Mouse (Mus musculus) layer of hippocampus, adult 2 months (tissue): ENCODE measurements at regions not wholly inside any gene's neighbourhood (a gene's known extent, or its start where the extent isn't known, plus 50 kb on each side); places are given as distances from the start of the nearest gene placed in this dataset.
A peak's percentile ranks its signal among the peaks of the same experiment; 100 is the strongest.

Experiments
- DNase-seq, 2 experiments: peaks; one replicate each; pipeline ENCODE4 v3.0.0; 2022; ENCODE audit warnings: low spot score in 2 of 2
- H3K27ac ChIP-seq: fragments of 200-600 bp; 2 replicates; pipeline ENCODE4 v1.8.1; 2022
- H3K4me3 ChIP-seq: fragments of 200-600 bp; 2 replicates; pipeline ENCODE4 v1.8.1; 2022; ENCODE audit warnings: mild to moderate bottlenecking
- CTCF ChIP-seq: fragments of 200-600 bp; conservative IDR thresholded peaks from 2 replicates; pipeline ENCODE4 v1.8.1; 2022; ENCODE audit warnings: antibody characterized with exemption, mild to moderate bottlenecking, moderate library complexity

GRCm38 (mm10) chr7:129974206-129974605, 382.5 kb downstream of the Wdr11 start:
- no peak for TF ChIP-seq CTCF
- Histone ChIP-seq H3K4me3 (no peak overlapping the region), H3K27ac (no peak overlapping the region)
- DNase-seq, result no peak

GRCm38 (mm10) chr7:129974837-129975236, 383.2 kb downstream of the Wdr11 start:
- peak overlapping the region; percentile 57; the same call in 1 of the 2 replicates for H3K27ac ChIP-seq
- no peak for TF ChIP-seq CTCF
- no peak for DNase-seq
- H3K4me3 ChIP-seq, result no peak overlapping the region

- peak overlapping the region; percentile 57; the same call in 1 of the 2 replicates for H3K27ac ChIP-seq
- TF ChIP-seq CTCF, result no peak
- H3K4me3 ChIP-seq, result no peak overlapping the region
- no peak for DNase-seq
Observed at GRCm38 (mm10) chr7:129975781-129976514, 384.3 kb downstream of the Wdr11 start.

GRCm38 (mm10) chr7:129978576-129978975, 386.9 kb downstream of the Wdr11 start:
- DNase-seq, result no peak
- Histone ChIP-seq H3K27ac (no peak overlapping the region), H3K4me3 (no peak overlapping the region)
- TF ChIP-seq CTCF, result no peak

GRCm38 (mm10) chr7:129979337-129979736, 387.7 kb downstream of the Wdr11 start:
- Histone ChIP-seq H3K27ac (no peak overlapping the region), H3K4me3 (no peak overlapping the region)
- TF ChIP-seq CTCF, result no peak
- DNase-seq, result no peak

- no peak for DNase-seq
- H3K4me3 ChIP-seq, result no peak overlapping the region
- TF ChIP-seq CTCF, result no peak
- no peak overlapping the region for H3K27ac ChIP-seq
Observed at GRCm38 (mm10) chr7:129980501-129980900, 388.8 kb downstream of the Wdr11 start.

DNA sequence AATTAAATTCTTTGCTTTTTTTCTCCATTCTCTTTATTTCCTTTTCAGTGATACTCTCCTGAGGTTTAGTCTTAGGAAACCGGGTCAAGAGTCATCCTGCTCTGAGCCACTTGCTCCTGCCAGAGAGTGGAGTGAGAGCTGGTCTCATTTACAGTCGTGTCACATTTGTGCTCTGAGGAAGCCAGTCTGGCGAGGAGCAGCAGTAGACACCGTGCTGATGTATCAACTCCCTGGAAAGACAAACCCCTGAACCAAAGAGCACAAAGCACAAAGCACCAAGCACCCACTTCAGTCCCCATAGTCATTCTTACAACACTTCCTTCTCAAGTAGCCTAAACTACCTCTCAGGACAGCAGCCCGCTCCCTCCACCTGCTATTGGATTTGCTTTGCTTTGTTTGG, 390.7 kb downstream of the Wdr11 start:
- TF ChIP-seq CTCF, result no peak
- DNase-seq, result no peak
- Histone ChIP-seq H3K27ac (no peak overlapping the region), H3K4me3 (no peak overlapping the region)

DNA sequence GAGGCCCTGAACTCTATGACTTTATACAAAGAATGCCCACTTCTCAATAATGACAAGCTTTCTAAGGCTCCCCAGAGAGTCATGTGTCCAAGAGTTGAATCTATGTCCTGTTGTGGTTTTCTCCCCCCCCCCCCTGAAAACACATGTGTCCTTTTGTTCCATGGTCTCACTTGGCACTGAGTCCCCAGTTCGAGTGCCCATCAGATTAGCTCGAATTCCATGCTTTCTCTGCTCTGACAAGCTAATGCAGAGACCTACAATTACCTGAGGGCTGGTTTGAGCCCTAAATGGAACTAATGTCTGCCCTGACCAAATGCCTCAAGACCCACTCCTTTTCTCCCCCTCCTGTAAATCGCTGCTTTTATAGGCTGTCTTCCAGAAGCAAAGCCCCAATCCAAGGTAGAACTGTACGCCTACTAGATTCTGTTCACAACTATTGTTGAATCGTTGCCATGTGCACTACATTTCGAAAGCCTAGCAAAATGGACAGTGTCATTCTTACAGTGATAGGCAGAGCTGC, 392.0 kb downstream of the Wdr11 start:
- TF ChIP-seq CTCF, result no peak
- H3K27ac ChIP-seq, result no peak overlapping the region
- no peak overlapping the region for H3K4me3 ChIP-seq
- DNase-seq, result no peak

GRCm38 (mm10) chr7:129984367-129984766, 392.7 kb downstream of the Wdr11 start:
- DNase-seq, result no peak
- Histone ChIP-seq H3K27ac (no peak overlapping the region), H3K4me3 (no peak overlapping the region)
- TF ChIP-seq CTCF, result no peak

GRCm38 (mm10) chr7:129987119-129987665, 395.5 kb downstream of the Wdr11 start:
- Histone ChIP-seq H3K4me3 (no peak overlapping the region), H3K27ac (no peak overlapping the region)
- no peak for TF ChIP-seq CTCF
- DNase-seq, result no peak

- Histone ChIP-seq H3K27ac (no peak overlapping the region), H3K4me3 (no peak overlapping the region)
- no peak for DNase-seq
- no peak for TF ChIP-seq CTCF
Observed at GRCm38 (mm10) chr7:129987713-129988112, 396.1 kb downstream of the Wdr11 start.

- Histone ChIP-seq H3K27ac (no peak overlapping the region), H3K4me3 (no peak overlapping the region)
- no peak for TF ChIP-seq CTCF
- no peak for DNase-seq
Observed at GRCm38 (mm10) chr7:129993446-129994223, 402.0 kb downstream of the Wdr11 start.

DNA sequence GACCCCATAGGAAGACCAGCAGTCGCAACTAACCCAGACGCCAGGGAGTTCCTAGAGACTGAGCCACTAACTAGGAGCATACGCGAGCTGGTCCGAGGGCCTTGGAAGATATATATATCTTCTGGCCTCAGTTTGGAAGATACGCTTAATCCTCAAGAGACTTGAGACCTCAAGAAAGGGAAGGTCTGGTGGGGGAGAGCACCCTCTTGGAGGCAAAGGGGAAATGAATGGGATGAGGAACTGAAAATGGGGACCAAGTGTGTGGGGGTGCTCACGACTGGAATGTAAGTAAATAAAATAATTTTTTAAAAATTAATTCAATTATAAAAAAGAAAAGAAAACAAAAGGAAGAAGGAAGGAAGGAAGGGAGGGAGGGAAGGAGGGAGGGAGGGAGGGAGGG, 403.9 kb downstream of the Wdr11 start:
- no peak overlapping the region for H3K4me3 ChIP-seq
- DNase-seq, result no peak
- H3K27ac ChIP-seq, result no peak overlapping the region
- TF ChIP-seq CTCF, result no peak
